Mouse (Mus musculus) heart, adult 2 months (tissue): Measurements from ENCODE around the gene Stk38. TPM values are rescaled to one million over a fixed set of nuclear protein-coding genes. Genes with fewer than 3 reads are reported as not detected.
A peak's percentile ranks its signal among the peaks of the same experiment; 100 is the strongest.

Experiments used
- DNase-seq, 2 experiments: peaks; one replicate each; pipeline ENCODE4 v3.0.0; 2021
- H3K27ac ChIP-seq: fragments of 200-600 bp; 2 replicates; pipeline ENCODE4 v1.8.1; 2022
- H3K27me3 ChIP-seq: fragments of 200-500 bp; 2 replicates; pipeline ENCODE4 v1.6.1; 2012; ENCODE audit warnings: mild to moderate bottlenecking, low read length, inconsistent platforms, mixed read lengths; ENCODE audit not compliant: control insufficient read depth, insufficient read depth
- H3K36me3 ChIP-seq: fragments of 200-500 bp; 2 replicates; pipeline ENCODE4 v1.6.1; 2012; ENCODE audit warnings: low read length, inconsistent platforms; ENCODE audit not compliant: control insufficient read depth, insufficient read depth
- H3K4me1 ChIP-seq: fragments of 200-500 bp; 2 replicates; pipeline ENCODE4 v1.6.1; 2011; ENCODE audit warnings: low read length; ENCODE audit not compliant: control insufficient read depth, insufficient read depth
- H3K4me3 ChIP-seq: fragments of 200-600 bp; 2 replicates; pipeline ENCODE4 v1.8.1; 2022
- H3K79me2 ChIP-seq: fragments of 200-500 bp; replicated peaks from 2 replicates; pipeline ENCODE4 v1.6.1; 2012; ENCODE audit warnings: mild to moderate bottlenecking, inconsistent platforms, low read length, moderate library complexity, mixed read lengths; ENCODE audit not compliant: control insufficient read depth, insufficient read depth
- H3K9ac ChIP-seq: fragments of 200-500 bp; 2 replicates; pipeline ENCODE4 v1.6.1; 2012; ENCODE audit warnings: low read depth, mild to moderate bottlenecking, control low read depth, inconsistent platforms, low read length, mixed read lengths
- CTCF ChIP-seq: fragments of 200-600 bp; IDR thresholded peaks from 2 replicates; pipeline ENCODE4 v1.8.1; 2022; ENCODE audit warnings: antibody characterized with exemption, mild to moderate bottlenecking, moderate library complexity
- EP300 ChIP-seq: fragments of 200-500 bp; IDR thresholded peaks from 2 replicates; pipeline ENCODE4 v1.6.1; 2011; ENCODE audit warnings: low read depth, low read length, control low read depth; ENCODE audit not compliant: insufficient read depth
- POLR2A ChIP-seq: fragments of 200-500 bp; IDR thresholded peaks from 2 replicates; pipeline ENCODE4 v1.6.1; 2011; ENCODE audit warnings: mild to moderate bottlenecking, low read depth, low read length, control low read depth; ENCODE audit not compliant: insufficient read depth
- WGBS: fragments of 180-500 bp; shearing (Covaris S2); methylation state at CpG from one replicate; pipeline ENCODE4 v1.1.7; 2018; 5-methylcytosine and 5-hydroxymethylcytosine counted together
- intact Hi-C: fragments of 180-260 bp; cut with DNase I; formaldehyde crosslinking; loops from one replicate; pipeline ENCODE4 v1.15.1; 2025
- polyA plus RNA-seq: library from polyadenylated mRNA; depleted of rRNA; stranded (reverse); fragments of >200 nt; gene quantifications from 2 replicates; pipeline ENCODE4 v1.2.3, GENCODE M21; 2012
- total RNA-seq, 2 experiments: library from RNA; stranded (reverse); gene quantifications; 2 replicates each; pipeline ENCODE4 v1.2.3; 2021

The Stk38 gene
- total and polyA plus RNA-seq, 3 experiments: 29.5 to 41.6 (median 32.5) TPM

GRCm38 (mm10) chr17:28960597-28960996 is 47.2 kb downstream of the Stk38 start:
- Histone ChIP-seq H3K4me1 (no peaks in the 10 kb centered on the region; the same call in none of the 2 replicates), H3K79me2 (peaks cover 15% of the 10 kb centered on the region), H3K9ac (no peak overlapping the region), H3K36me3 (no peaks in the 10 kb centered on the region), H3K4me3 (no peak overlapping the region), H3K27ac (no peak overlapping the region), H3K27me3 (no peaks in the 10 kb centered on the region)
- intact Hi-C loops: no loop called here
- peak; percentile 31 for TF ChIP-seq CTCF
- TF ChIP-seq EP300: no peak
- DNase-seq: no peak
- 60% methylated on average over 10 of the region's 10 CpGs for WGBS

- no peak overlapping the region for H3K27ac ChIP-seq
- WGBS: 91% methylated on average over 9 of the region's 9 CpGs
- DNase-seq: no peak
- H3K9ac ChIP-seq: no peak overlapping the region
- peaks cover 13% of the 10 kb centered on the region for H3K4me1 ChIP-seq
- intact Hi-C loops: loop anchor here (5.0 kb wide), 1 partner anchor 53 kb away; the partner anchor contains the start of gene Stk38
- H3K79me2 ChIP-seq: peaks cover 21% of the 10 kb centered on the region
- H3K36me3 ChIP-seq: peaks cover 8% of the 10 kb centered on the region; the same call in 1 of the 2 replicates
- H3K27me3 ChIP-seq: no peaks in the 10 kb centered on the region
- H3K4me3 ChIP-seq: no peak overlapping the region
- TF ChIP-seq CTCF (no peak), POLR2A (no peak), EP300 (no peak)
Observed at GRCm38 (mm10) chr17:28954416-28954815, 53.4 kb downstream of the Stk38 start.

GRCm38 (mm10) chr17:28953251-28953650 is 54.5 kb downstream of the Stk38 start:
- 2% methylated on average over 9 of the region's 9 CpGs for WGBS
- peaks cover 13% of the 10 kb centered on the region for H3K4me1 ChIP-seq
- H3K4me3 ChIP-seq: peak overlapping the region; percentile 78
- H3K36me3 ChIP-seq: peaks cover 8% of the 10 kb centered on the region; the same call in 1 of the 2 replicates
- peak overlapping the region; percentile 97 for H3K27ac ChIP-seq
- peak; percentile 30 to 46 for DNase-seq
- intact Hi-C loops: loop anchor here (5.0 kb wide), 1 partner anchor 54 kb away; the partner anchor contains the start of gene Stk38
- H3K9ac ChIP-seq: peak overlapping the region; percentile 37
- H3K79me2 ChIP-seq: peaks cover 20% of the 10 kb centered on the region
- no peaks in the 10 kb centered on the region for H3K27me3 ChIP-seq
- TF ChIP-seq EP300 (no peak), POLR2A (no peak), CTCF (no peak)

GRCm38 (mm10) chr17:28951831-28952799 is 55.7 kb downstream of the Stk38 start, which contains the start of gene Kctd20:
Gene Kctd20, plus strand, starts transcription at chr17:28951950.
- Histone ChIP-seq H3K27ac (peak within 1 kb of the TSS; percentile 97), H3K4me3 (peak within 1 kb of the TSS; percentile 78), H3K27me3 (no peaks in the 10 kb centered on the region), H3K79me2 (peaks cover 15% of the 10 kb centered on the region), H3K9ac (peak within 1 kb of the TSS; percentile 96), H3K36me3 (peaks cover 8% of the 10 kb centered on the region; the same call in 1 of the 2 replicates), H3K4me1 (peaks cover 13% of the 10 kb centered on the region)
- peak; percentile 97 to 99 for DNase-seq
- WGBS: 1% methylated on average over 75 of the region's 80 CpGs
- intact Hi-C loops: loop anchor here (1.0 to 5.0 kb wide), 2 partner anchors 21 to 55 kb away; partner anchors contain the start of gene Stk38
- TF ChIP-seq POLR2A (peak; percentile 90), CTCF (peak; percentile 12; the same call in 1 of the 2 replicates), EP300 (0 out of 2 replicates have a peak, but pooled peaks have one; percentile 6)

GRCm38 (mm10) chr17:28950751-28951150 is 57.0 kb downstream of the Stk38 start:
- 65% methylated on average over 4 of the region's 4 CpGs for WGBS
- no peak for DNase-seq
- H3K27me3 ChIP-seq: no peaks in the 10 kb centered on the region
- TF ChIP-seq CTCF (no peak), POLR2A (no peak), EP300 (no peak)
- H3K4me1 ChIP-seq: peaks cover 13% of the 10 kb centered on the region
- H3K9ac ChIP-seq: no peak overlapping the region
- peaks cover 8% of the 10 kb centered on the region; the same call in 1 of the 2 replicates for H3K36me3 ChIP-seq
- H3K27ac ChIP-seq: no peak overlapping the region
- peaks cover 11% of the 10 kb centered on the region for H3K79me2 ChIP-seq
- intact Hi-C loops: loop anchor here (5.0 kb wide), 1 partner anchor 57 kb away; the partner anchor contains the start of gene Stk38
- H3K4me3 ChIP-seq: no peak overlapping the region

- Histone ChIP-seq H3K79me2 (peaks cover under 1% of the 10 kb centered on the region; the same call in 1 of the 2 replicates), H3K36me3 (peaks cover under 1% of the 10 kb centered on the region; the same call in 1 of the 2 replicates), H3K4me1 (peaks cover 6% of the 10 kb centered on the region), H3K27ac (no peak overlapping the region), H3K4me3 (no peak overlapping the region), H3K9ac (no peak overlapping the region), H3K27me3 (no peaks in the 10 kb centered on the region)
- intact Hi-C loops: no loop called here
- DNase-seq: no peak
- 50% methylated on average over 4 of the region's 4 CpGs for WGBS
- TF ChIP-seq CTCF (no peak), POLR2A (no peak), EP300 (no peak)
Observed at GRCm38 (mm10) chr17:28948661-28949060, 59.1 kb downstream of the Stk38 start.
